Mouse (Mus musculus): ENCODE data around the gene Samd7. TPM values are rescaled to one million over a fixed set of nuclear protein-coding genes. Genes with fewer than 3 reads are reported as not detected.

The Samd7 gene
- polyA plus RNA-seq, 1 experiment from 2014 or later: not detected

DNA sequence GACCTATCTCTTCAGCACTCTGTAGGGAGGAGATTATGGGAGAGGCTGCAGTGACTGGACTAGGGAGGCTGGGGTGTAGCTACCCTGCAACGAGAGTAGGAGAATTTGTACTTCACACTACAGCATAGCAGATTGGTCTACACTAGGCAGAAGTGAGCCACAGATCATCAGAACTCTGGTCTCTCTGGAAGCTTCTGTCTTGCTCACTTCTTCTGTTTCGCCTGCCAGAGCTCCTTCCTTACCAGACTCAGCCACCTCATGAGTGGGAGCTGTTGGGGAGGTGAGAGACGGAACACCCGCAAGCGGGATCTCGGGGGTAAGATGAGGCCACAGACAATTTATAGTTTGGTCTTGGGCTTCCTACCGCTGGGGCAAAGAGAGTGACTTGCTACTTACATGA lies 3.2 kb upstream of the Samd7 start:
- 88% methylated on average over 7 of the region's 7 CpGs for WGBS
- no peaks in the 10 kb centered on the region for H3K9me3 ChIP-seq (ENCODE audit: control insufficient read depth, low read length)
- no peaks in the 10 kb centered on the region for H3K4me1 ChIP-seq (ENCODE audit: control insufficient read depth, insufficient read depth, low read length)
- no peaks in the 10 kb centered on the region for H3K27me3 ChIP-seq (replicated peaks; ENCODE audit: control insufficient read depth, insufficient read depth, low read length)
- no peak overlapping the region for H3K4me3 ChIP-seq (ENCODE audit: low read length)
- H3K4me2 ChIP-seq (ENCODE audit: low read depth, low read length): no peak overlapping the region
- no peak overlapping the region for H3K9ac ChIP-seq (ENCODE audit: low read depth, low read length)
- no peak overlapping the region for H3K27ac ChIP-seq (ENCODE audit: low read length)
- no peaks in the 10 kb centered on the region for H3K36me3 ChIP-seq (ENCODE audit: control insufficient read depth, insufficient read depth, low read length)
- no peak for ATAC-seq

DNA sequence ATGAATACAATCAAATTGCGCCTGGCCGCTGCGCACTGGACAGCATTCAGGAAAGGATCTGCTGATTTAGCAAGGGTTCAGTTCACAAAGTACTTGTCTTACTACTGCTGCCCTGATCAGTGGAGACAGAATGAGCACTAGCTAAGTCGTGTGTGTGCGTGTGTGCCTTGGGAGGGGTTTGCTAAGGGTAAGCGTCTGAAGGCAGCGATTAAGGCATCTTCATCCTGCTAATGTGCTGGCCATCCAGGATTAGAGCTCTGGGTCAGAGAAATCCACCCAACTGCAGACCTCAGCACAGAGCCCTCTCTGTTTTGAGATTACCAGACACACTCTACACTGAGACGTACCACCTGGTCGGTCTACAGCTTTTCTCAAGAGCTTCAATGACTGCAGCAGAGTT lies 2.2 kb downstream of the Samd7 start:
- no peak overlapping the region for H3K4me2 ChIP-seq (ENCODE audit: low read depth, low read length)
- no peaks in the 10 kb centered on the region for H3K27me3 ChIP-seq (replicated peaks; ENCODE audit: control insufficient read depth, insufficient read depth, low read length)
- WGBS: 70% methylated on average over 9 of the region's 9 CpGs

DNA sequence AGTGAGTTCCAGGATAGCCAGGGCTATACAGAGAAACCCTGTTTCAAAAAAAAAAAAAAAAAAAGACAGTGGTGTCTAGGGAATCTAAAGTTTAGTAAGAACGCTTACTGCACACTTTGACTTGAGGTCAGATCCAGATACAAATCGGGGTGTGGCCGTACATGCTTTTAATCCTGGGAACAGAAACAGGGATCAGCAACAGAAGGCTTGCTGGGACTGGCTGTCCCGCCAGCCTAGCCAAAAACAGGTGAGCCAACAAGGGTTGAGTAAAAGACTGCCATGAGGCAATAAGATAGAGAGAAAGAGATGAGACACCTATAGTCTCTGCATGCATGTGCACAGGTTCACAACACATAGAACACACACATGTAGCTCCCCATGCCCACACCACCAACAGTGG lies 8.6 kb downstream of the Samd7 start:
- 94% methylated on average over 4 of the region's 4 CpGs for WGBS
- Histone ChIP-seq H3K9me3 (ENCODE audit: control insufficient read depth, low read length) (no peaks in the 10 kb centered on the region), H3K4me3 (ENCODE audit: low read length) (no peak overlapping the region), H3K27ac (ENCODE audit: low read length) (no peak overlapping the region), H3K4me2 (ENCODE audit: low read depth, low read length) (no peak overlapping the region), H3K9ac (ENCODE audit: low read depth, low read length) (no peak overlapping the region), H3K27me3 (replicated peaks; ENCODE audit: control insufficient read depth, insufficient read depth, low read length) (no peaks in the 10 kb centered on the region), H3K36me3 (ENCODE audit: control insufficient read depth, insufficient read depth, low read length) (no peaks in the 10 kb centered on the region), H3K4me1 (ENCODE audit: control insufficient read depth, insufficient read depth, low read length) (no peaks in the 10 kb centered on the region)
- ATAC-seq: no peak

More for the DNA sequence above, 2.2 kb downstream of the Samd7 start:
- no peak for ATAC-seq
- no peak overlapping the region for H3K4me3 ChIP-seq (ENCODE audit: low read length)
- H3K9me3 ChIP-seq (ENCODE audit: control insufficient read depth, low read length): no peaks in the 10 kb centered on the region
- no peak overlapping the region for H3K9ac ChIP-seq (ENCODE audit: low read depth, low read length)
- no peaks in the 10 kb centered on the region for H3K36me3 ChIP-seq (ENCODE audit: control insufficient read depth, insufficient read depth, low read length)
- H3K27ac ChIP-seq (ENCODE audit: low read length): no peak overlapping the region
- no peaks in the 10 kb centered on the region for H3K4me1 ChIP-seq (ENCODE audit: control insufficient read depth, insufficient read depth, low read length)

DNA sequence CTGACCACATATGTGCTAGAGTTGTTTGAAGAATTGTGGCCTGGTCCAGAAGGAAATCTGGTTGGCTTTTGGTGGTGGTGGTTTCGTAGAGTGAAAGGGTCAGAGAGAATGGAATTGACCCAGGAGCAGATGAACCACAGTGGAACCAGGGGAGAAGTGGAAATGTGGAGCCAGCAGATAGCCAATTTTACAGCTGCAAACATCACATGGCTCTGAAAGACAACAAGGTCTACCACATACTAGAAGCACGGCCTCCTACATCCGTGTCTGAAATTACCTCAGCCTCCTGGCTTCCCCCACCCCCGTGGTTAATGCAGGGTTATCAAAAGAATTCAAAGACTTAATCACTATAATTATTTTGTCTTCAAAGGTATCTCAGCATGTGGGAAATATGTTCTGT lies 18.8 kb downstream of the Samd7 start:
- H3K27ac ChIP-seq (ENCODE audit: low read length): no peak overlapping the region
- no peaks in the 10 kb centered on the region for H3K36me3 ChIP-seq (ENCODE audit: control insufficient read depth, insufficient read depth, low read length)
- no peak overlapping the region for H3K4me2 ChIP-seq (ENCODE audit: low read depth, low read length)
- no peaks in the 10 kb centered on the region for H3K9me3 ChIP-seq (ENCODE audit: control insufficient read depth, low read length)
- WGBS: 91% methylated on average over 4 of the region's 4 CpGs
- H3K9ac ChIP-seq (ENCODE audit: low read depth, low read length): no peak overlapping the region
- no peak overlapping the region for H3K4me3 ChIP-seq (ENCODE audit: low read length)
- no peaks in the 10 kb centered on the region for H3K4me1 ChIP-seq (ENCODE audit: control insufficient read depth, insufficient read depth, low read length)
- ATAC-seq: no peak
- H3K27me3 ChIP-seq (replicated peaks; ENCODE audit: control insufficient read depth, insufficient read depth, low read length): no peaks in the 10 kb centered on the region

DNA sequence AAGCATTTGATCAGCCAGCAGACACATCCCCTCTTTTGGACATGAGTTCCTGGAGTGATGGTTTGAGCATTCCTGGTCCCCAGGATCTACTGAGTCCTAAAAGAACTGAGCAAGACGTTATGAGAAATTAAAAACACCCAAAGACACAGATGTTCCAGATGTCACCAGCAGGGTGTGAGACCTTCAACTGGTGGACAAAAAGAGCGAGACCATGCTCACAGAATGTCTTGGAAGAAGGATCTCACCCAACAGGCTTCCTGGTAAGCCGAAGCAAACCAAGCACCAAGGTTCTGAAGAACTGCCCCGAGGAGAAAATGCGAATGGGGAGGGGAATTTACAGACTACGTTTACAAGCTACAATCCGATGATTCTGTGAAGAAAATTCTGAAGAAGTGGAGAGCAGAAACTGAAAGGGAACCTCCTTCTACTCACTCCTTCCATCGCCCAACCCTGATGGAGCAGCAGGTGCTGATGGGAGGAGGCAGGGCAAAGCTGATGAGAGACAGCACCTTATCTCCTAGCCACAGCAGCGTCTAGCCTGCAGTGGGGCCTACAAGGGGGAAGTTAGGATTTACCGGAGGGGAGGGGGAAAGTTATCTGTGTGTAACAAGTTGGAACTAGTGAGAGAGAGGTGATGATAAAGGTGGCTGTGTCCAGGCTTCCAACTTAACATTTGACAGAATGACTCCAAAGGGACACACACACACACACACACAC lies 19.4 kb downstream of the Samd7 start:
- H3K9me3 ChIP-seq (ENCODE audit: control insufficient read depth, low read length): no peaks in the 10 kb centered on the region
- ATAC-seq: peak; percentile 95
- no peaks in the 10 kb centered on the region for H3K4me1 ChIP-seq (ENCODE audit: control insufficient read depth, insufficient read depth, low read length)
- WGBS: 61% methylated on average over 10 of the region's 10 CpGs
- H3K27me3 ChIP-seq (replicated peaks; ENCODE audit: control insufficient read depth, insufficient read depth, low read length): no peaks in the 10 kb centered on the region
- H3K9ac ChIP-seq (ENCODE audit: low read depth, low read length): no peak overlapping the region
- no peaks in the 10 kb centered on the region for H3K36me3 ChIP-seq (ENCODE audit: control insufficient read depth, insufficient read depth, low read length)
- H3K27ac ChIP-seq (ENCODE audit: low read length): no peak overlapping the region
- no peak overlapping the region for H3K4me3 ChIP-seq (ENCODE audit: low read length)
- no peak overlapping the region for H3K4me2 ChIP-seq (ENCODE audit: low read depth, low read length)

DNA sequence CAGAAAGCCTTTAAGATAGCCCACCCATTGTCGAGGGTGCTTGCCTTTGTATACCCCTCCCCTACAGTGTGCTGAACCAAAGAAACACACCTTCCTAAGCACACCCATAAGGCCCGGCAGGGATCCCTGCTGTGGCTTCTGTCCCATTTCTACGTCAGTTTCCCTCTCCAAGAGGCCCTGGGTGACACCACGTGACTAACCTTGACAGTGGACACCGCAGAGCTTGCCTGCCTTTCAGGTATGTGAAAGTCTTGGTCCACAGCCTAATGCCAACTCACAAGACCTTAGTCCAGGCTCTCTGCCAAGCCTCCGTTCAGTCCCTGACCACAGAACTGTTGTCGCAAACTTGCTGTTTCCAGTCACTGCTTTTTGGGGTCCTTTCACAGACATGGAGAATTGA lies 20.1 kb downstream of the Samd7 start:
- Histone ChIP-seq H3K27me3 (replicated peaks; ENCODE audit: control insufficient read depth, insufficient read depth, low read length) (no peaks in the 10 kb centered on the region), H3K4me1 (ENCODE audit: control insufficient read depth, insufficient read depth, low read length) (no peaks in the 10 kb centered on the region), H3K9ac (ENCODE audit: low read depth, low read length) (no peak overlapping the region), H3K4me3 (ENCODE audit: low read length) (no peak overlapping the region), H3K36me3 (ENCODE audit: control insufficient read depth, insufficient read depth, low read length) (no peaks in the 10 kb centered on the region), H3K4me2 (ENCODE audit: low read depth, low read length) (no peak overlapping the region), H3K27ac (ENCODE audit: low read length) (no peak overlapping the region), H3K9me3 (ENCODE audit: control insufficient read depth, low read length) (no peaks in the 10 kb centered on the region)
- ATAC-seq: peak; percentile 87
- WGBS: 54% methylated on average over 7 of the region's 7 CpGs

DNA sequence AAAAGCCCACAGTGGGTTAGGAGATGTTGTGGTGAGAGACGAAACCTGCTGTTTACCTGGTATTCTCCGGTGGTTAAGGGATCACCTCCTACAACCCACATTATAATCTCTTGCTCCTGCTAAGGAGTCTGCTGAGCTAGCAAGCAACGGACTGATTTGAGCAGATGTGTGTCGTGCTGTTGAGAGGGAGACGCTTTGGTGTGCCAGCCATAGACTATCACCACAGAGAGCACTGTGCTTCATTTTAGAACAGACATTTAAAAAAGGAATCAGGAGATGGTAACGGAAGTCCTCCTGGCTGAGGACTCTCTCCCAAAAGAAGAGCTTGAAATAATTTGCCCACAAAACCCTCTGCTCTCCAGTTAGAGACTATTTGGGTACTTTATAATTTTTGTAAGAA lies 21.2 kb downstream of the Samd7 start:
- no peak overlapping the region for H3K4me3 ChIP-seq (ENCODE audit: low read length)
- 91% methylated on average over 6 of the region's 6 CpGs for WGBS
- no peaks in the 10 kb centered on the region for H3K27me3 ChIP-seq (replicated peaks; ENCODE audit: control insufficient read depth, insufficient read depth, low read length)
- H3K4me1 ChIP-seq (ENCODE audit: control insufficient read depth, insufficient read depth, low read length): no peaks in the 10 kb centered on the region
- no peak for ATAC-seq
- H3K9me3 ChIP-seq (ENCODE audit: control insufficient read depth, low read length): no peaks in the 10 kb centered on the region
- H3K27ac ChIP-seq (ENCODE audit: low read length): no peak overlapping the region
- no peak overlapping the region for H3K9ac ChIP-seq (ENCODE audit: low read depth, low read length)
- no peak overlapping the region for H3K4me2 ChIP-seq (ENCODE audit: low read depth, low read length)
- no peaks in the 10 kb centered on the region for H3K36me3 ChIP-seq (ENCODE audit: control insufficient read depth, insufficient read depth, low read length)

GRCm38 (mm10) chr3:30769755-30770515 lies 23.8 kb downstream of the Samd7 start:
- no peak overlapping the region for H3K4me3 ChIP-seq (ENCODE audit: low read length)
- H3K9ac ChIP-seq (ENCODE audit: low read depth, low read length): no peak overlapping the region
- WGBS: 63% methylated on average over 10 of the region's 10 CpGs
- H3K9me3 ChIP-seq (ENCODE audit: control insufficient read depth, low read length): no peaks in the 10 kb centered on the region
- no peak overlapping the region for H3K4me2 ChIP-seq (ENCODE audit: low read depth, low read length)
- H3K27ac ChIP-seq (ENCODE audit: low read length): no peak overlapping the region
- no peaks in the 10 kb centered on the region for H3K27me3 ChIP-seq (replicated peaks; ENCODE audit: control insufficient read depth, insufficient read depth, low read length)
- H3K36me3 ChIP-seq (ENCODE audit: control insufficient read depth, insufficient read depth, low read length): no peaks in the 10 kb centered on the region
- no peaks in the 10 kb centered on the region for H3K4me1 ChIP-seq (ENCODE audit: control insufficient read depth, insufficient read depth, low read length)
- no peak for ATAC-seq

DNA sequence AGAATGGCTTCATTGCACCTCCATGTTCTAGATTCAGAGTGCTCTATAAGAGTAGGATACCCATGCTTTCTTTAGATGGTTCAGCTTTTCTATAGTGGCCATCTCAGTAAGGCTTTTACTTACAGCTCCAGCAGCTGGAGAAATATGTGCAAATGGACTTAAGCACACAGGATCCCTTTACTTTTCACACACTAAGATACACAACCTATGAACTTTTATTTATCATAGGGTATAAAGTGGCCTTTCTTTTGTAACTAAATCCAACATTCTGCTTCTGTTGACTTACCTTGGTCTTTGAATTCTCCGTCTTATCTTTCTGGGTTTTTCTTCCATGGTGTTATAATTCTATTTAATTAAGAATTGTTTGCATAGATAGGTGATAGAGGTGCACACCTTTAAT lies 25.5 kb downstream of the Samd7 start:
- no peak overlapping the region for H3K9ac ChIP-seq (ENCODE audit: low read depth, low read length)
- no peaks in the 10 kb centered on the region for H3K4me1 ChIP-seq (ENCODE audit: control insufficient read depth, insufficient read depth, low read length)
- no peaks in the 10 kb centered on the region for H3K9me3 ChIP-seq (ENCODE audit: control insufficient read depth, low read length)
- no peaks in the 10 kb centered on the region for H3K36me3 ChIP-seq (ENCODE audit: control insufficient read depth, insufficient read depth, low read length)
- no peak overlapping the region for H3K4me2 ChIP-seq (ENCODE audit: low read depth, low read length)
- no peak overlapping the region for H3K4me3 ChIP-seq (ENCODE audit: low read length)
- H3K27me3 ChIP-seq (replicated peaks; ENCODE audit: control insufficient read depth, insufficient read depth, low read length): no peaks in the 10 kb centered on the region
- no peak overlapping the region for H3K27ac ChIP-seq (ENCODE audit: low read length)
- 84% methylated on average over 1 of the region's 1 CpGs for WGBS
- ATAC-seq: no peak

Measured in intestine, embryonic 16.5 days (tissue).